Mouse (Mus musculus) heart, adult 2 months (tissue): ENCODE data around the gene Siah2.

ENCODE experiments used
- CTCF ChIP-seq: fragments of 200-600 bp; IDR thresholded peaks from 2 replicates; pipeline ENCODE4 v1.8.1; 2022; ENCODE audit warnings: antibody characterized with exemption, mild to moderate bottlenecking, moderate library complexity
- POLR2A ChIP-seq: fragments of 200-500 bp; IDR thresholded peaks from 2 replicates; pipeline ENCODE4 v1.6.1; 2011; ENCODE audit warnings: mild to moderate bottlenecking, low read depth, low read length, control low read depth; ENCODE audit not compliant: insufficient read depth

GRCm38 (mm10) chr3:58727012-58727411 lies 34.8 kb upstream of the Siah2 start:
- no peak for TF ChIP-seq POLR2A
- TF ChIP-seq CTCF = peak; percentile 61
